Mouse (Mus musculus) limb, embryonic 12.5 days (tissue): ENCODE measurements around the gene Dcpp2. TPM values are rescaled to one million over a fixed set of nuclear protein-coding genes. Genes with fewer than 3 reads are reported as not detected.
"Not testable (repeated sequence)": the region's sequence is repeated elsewhere in the genome, so short reads cannot be mapped to it uniquely, and the experiment has no call there.

ENCODE experiments used
- ATAC-seq: fragments of 200-750 bp; cut with Nextera tagmentation; 2 replicates; pipeline ENCODE4 v1.8.0; 2017; ENCODE audit warnings: low read depth, moderate TSS enrichment; ENCODE audit not compliant: insufficient number of reproducible peaks, insufficient read depth, low FRiP score, low TSS enrichment
- H3K27ac ChIP-seq: fragments of 300-500 bp; sonication (generic); 2 replicates; pipeline ENCODE4 v1.5.1; 2016; ENCODE audit warnings: mild to moderate bottlenecking, moderate library complexity
- H3K27me3 ChIP-seq: fragments of 300-500 bp; sonication (generic); 2 replicates; pipeline ENCODE4 v1.6.1; 2016; ENCODE audit warnings: mild to moderate bottlenecking, moderate library complexity
- H3K36me3 ChIP-seq: fragments of 300-500 bp; sonication (generic); 2 replicates; pipeline ENCODE4 v1.6.1; 2016; ENCODE audit warnings: mild to moderate bottlenecking, moderate library complexity
- H3K4me1 ChIP-seq: fragments of 300-500 bp; sonication (generic); replicated peaks from 2 replicates; pipeline ENCODE4 v1.6.1; 2016
- H3K4me2 ChIP-seq: fragments of 300-500 bp; sonication (generic); 2 replicates; pipeline ENCODE4 v1.6.1; 2016; ENCODE audit warnings: mild to moderate bottlenecking, moderate library complexity
- H3K4me3 ChIP-seq: fragments of 300-500 bp; sonication (generic); replicated peaks from 2 replicates; pipeline ENCODE4 v1.5.1; 2016; ENCODE audit warnings: mild to moderate bottlenecking
- H3K9ac ChIP-seq: fragments of 300-500 bp; sonication (generic); replicated peaks from 2 replicates; pipeline ENCODE4 v1.6.1; 2016; ENCODE audit warnings: mild to moderate bottlenecking, moderate library complexity
- H3K9me3 ChIP-seq: fragments of 300-500 bp; sonication (generic); 2 replicates; pipeline ENCODE4 v1.6.1; 2016; ENCODE audit warnings: mild to moderate bottlenecking, moderate library complexity
- WGBS: fragments of 180-500 bp; shearing (Covaris S2); methylation state at CpG from one replicate; pipeline ENCODE4 v1.1.7; 2016; 5-methylcytosine and 5-hydroxymethylcytosine counted together
- polyA plus RNA-seq: library from polyadenylated mRNA; unstranded; fragments of >200 nt; fragmentation: Nextera tagmentation; extraction: Ambion mirVana; gene quantifications from 2 replicates; pipeline ENCODE4 v1.2.1, GENCODE M21; 2016

Gene Dcpp2
- polyA plus RNA-seq, 1 experiment from 2014 or later = not detected

DNA sequence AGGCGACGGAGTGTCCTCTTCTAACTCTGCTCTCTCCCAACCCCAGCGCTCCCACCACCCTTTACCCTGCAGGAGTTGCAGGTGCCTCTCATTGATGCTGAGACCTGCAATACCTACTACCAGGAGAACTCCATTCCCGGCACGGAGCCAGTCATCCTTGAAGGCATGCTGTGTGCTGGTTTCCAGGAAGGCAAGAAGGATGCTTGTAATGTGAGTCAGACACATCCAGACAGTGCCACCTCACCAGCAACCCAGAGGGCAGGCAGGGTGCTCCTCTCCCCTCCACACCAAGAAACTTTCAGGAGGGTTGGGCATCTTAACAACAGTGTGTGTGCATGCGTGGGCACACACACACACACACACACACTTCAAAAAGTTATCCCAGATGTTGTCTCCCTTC lies 23.5 kb upstream of the Dcpp2 start:
- H3K36me3 ChIP-seq = no peaks in the 10 kb centered on the region
- no peaks in the 10 kb centered on the region for H3K27me3 ChIP-seq
- H3K4me1 ChIP-seq = no peaks in the 10 kb centered on the region
- H3K27ac ChIP-seq = no peak overlapping the region
- no peak overlapping the region for H3K9ac ChIP-seq
- ATAC-seq = no peak
- no peak overlapping the region for H3K4me3 ChIP-seq
- no peaks in the 10 kb centered on the region for H3K9me3 ChIP-seq
- H3K4me2 ChIP-seq = no peak overlapping the region
- WGBS = 84% methylated on average over 6 of the region's 6 CpGs

DNA sequence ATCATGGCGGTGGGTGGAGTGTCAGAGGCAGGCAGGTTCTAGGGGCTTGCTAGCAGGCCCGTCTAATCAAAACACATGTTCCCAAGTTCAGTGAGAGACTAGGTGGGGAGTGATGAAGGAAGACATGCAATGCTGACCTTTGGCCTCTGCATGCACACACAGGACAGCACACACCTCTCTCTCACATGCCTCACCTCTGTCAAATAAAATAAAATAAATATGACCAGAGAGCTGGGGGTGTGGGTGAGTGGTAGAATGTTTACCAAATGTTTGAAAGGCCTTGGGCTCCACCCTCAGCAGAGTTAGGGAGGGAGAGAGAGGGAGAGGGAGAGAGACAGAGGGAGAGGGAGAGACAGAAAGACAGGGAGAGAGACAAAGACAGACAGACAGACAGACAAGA lies 22.8 kb upstream of the Dcpp2 start:
- Histone ChIP-seq H3K9ac (no peak overlapping the region), H3K9me3 (no peaks in the 10 kb centered on the region), H3K36me3 (no peaks in the 10 kb centered on the region), H3K4me1 (no peaks in the 10 kb centered on the region), H3K4me3 (no peak overlapping the region), H3K4me2 (no peak overlapping the region), H3K27me3 (no peaks in the 10 kb centered on the region), H3K27ac (no peak overlapping the region)
- WGBS = 64% methylated on average over 2 of the region's 2 CpGs
- ATAC-seq = no peak

DNA sequence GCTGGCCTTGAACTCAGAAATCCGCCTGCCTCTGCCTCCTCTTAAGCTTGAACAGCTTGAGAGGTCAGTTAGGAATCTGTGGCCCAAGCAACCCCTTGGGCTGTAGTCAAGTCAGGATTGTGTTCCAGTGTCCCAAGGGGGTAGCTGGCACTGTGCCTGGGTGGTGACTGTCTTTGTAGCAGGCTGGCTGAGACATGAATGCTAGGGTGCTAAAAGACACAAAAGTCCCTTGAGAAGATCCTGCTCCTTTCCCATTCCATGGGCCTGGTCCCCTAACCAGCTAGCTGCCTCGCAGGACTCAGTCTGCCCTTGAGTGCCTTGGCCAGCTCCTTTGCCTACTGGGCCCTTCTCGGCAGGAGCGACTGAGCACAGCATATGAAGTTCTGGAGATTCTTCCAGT lies 17.8 kb upstream of the Dcpp2 start:
- no peak for ATAC-seq
- Histone ChIP-seq H3K4me3 (no peak overlapping the region), H3K9ac (no peak overlapping the region), H3K27ac (no peak overlapping the region), H3K27me3 (no peaks in the 10 kb centered on the region), H3K9me3 (no peaks in the 10 kb centered on the region; the same call in 1 of the 2 replicates), H3K36me3 (no peaks in the 10 kb centered on the region), H3K4me2 (no peak overlapping the region), H3K4me1 (no peaks in the 10 kb centered on the region)
- 87% methylated on average over 4 of the region's 4 CpGs for WGBS

DNA sequence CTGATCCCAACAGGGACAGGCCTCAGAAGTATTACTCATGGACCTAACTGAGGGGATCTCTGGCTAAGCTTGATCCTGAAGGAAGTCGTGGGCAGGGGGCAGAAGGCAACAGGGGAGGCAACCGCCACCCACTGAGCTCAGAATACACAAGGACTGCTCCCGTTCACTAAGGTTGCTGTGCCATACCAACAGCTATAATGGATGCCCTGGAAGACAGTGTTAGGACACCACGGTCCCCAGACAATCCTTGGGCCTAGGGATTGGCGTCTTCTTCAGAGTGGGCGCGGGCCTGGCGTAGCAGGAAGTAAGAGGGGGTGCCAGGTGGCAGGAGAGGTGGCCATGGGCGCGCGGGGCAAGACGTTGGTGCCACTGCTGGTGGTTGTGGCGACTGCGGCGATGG lies 12.9 kb upstream of the Dcpp2 start, which contains the start of gene Prss21:
Gene Prss21, plus strand, starts transcription at position 301 of the 400 bp plus-strand sequence.
- Histone ChIP-seq H3K27me3 (no peaks in the 10 kb centered on the region), H3K9me3 (no peaks in the 10 kb centered on the region; the same call in 1 of the 2 replicates), H3K36me3 (no peaks in the 10 kb centered on the region), H3K4me2 (no peak within 1 kb of the TSS), H3K4me1 (0 out of 2 replicates have a peak, but pooled peaks cover 3% of the 10 kb centered on the region), H3K27ac (no peak within 1 kb of the TSS), H3K4me3 (no peak within 1 kb of the TSS), H3K9ac (no peak within 1 kb of the TSS)
- 85% methylated on average over 15 of the region's 15 CpGs for WGBS
- no peak for ATAC-seq

DNA sequence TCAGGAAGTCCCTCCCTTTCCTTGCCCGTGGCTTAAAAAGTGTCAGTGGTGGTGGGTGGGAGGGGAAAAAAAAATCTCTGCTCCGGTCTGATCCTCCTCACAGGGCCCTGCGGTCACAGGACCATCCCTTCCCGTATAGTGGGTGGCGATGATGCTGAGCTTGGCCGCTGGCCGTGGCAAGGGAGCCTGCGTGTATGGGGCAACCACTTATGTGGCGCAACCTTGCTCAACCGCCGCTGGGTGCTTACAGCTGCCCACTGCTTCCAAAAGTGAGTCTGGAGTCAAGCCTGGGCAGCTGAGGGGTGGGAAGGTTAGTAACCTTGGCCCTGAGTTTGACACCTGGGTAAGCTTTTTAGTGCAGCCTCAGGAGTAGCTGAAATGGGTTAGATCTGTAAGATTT lies 12.2 kb upstream of the Dcpp2 start:
- 90% methylated on average over 11 of the region's 11 CpGs for WGBS
- 0 out of 2 replicates have a peak, but pooled peaks cover 3% of the 10 kb centered on the region for H3K4me1 ChIP-seq
- no peak overlapping the region for H3K4me3 ChIP-seq
- H3K9me3 ChIP-seq = no peaks in the 10 kb centered on the region; the same call in 1 of the 2 replicates
- ATAC-seq = no peak
- H3K27ac ChIP-seq = no peak overlapping the region
- no peaks in the 10 kb centered on the region for H3K27me3 ChIP-seq
- H3K4me2 ChIP-seq = no peak overlapping the region
- no peaks in the 10 kb centered on the region for H3K36me3 ChIP-seq
- H3K9ac ChIP-seq = no peak overlapping the region

DNA sequence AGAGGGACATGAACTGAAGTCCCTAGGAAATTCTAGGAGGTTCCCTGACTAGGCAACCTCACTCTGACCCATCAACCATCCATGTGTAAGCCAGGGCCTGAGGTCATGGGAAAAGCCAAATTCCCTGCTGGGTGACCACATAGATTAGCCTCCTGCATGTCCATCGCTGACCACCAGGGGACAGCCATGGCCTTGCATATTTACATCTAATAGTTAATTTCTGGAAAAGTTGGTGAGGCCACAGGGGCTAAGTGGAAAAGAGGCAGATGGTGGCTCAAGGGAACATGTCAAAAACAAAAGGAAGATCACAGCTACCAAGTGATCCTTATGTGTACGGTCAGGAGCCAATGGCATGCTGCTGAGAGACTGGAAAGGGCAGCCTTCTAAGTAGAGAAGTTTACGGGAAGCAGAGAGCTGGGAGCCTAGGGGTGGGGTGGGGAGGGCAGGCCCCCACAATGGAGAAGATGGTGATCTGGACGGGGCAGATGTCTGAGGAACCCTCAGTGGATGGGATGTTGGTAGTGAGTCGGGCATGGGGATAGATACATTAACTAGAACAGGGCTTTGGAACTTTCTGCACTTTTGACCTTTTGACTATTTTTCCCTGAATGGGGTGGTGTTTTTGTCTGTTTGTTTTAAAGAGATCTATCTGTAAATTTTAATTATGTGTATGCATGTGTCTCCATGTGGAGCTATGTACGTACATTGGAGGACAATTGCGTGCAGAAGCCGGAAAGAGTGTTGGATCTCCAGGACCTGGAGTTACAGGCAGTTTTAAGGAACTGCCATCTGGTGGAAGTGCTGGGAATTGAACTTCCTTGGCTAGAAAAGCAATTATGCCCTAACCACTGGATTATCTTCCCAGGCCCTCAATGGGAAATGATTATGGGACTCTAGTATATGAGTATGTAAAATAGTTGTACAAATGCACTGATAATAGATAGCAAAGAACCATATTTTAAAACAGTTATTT lies 6.5 kb upstream of the Dcpp2 start:
- no peak overlapping the region for H3K27ac ChIP-seq
- ATAC-seq = no peak
- no peak overlapping the region for H3K4me2 ChIP-seq
- no peaks in the 10 kb centered on the region for H3K36me3 ChIP-seq
- no peaks in the 10 kb centered on the region for H3K9me3 ChIP-seq
- no peak overlapping the region for H3K9ac ChIP-seq
- H3K4me3 ChIP-seq = no peak overlapping the region
- H3K4me1 ChIP-seq = 0 out of 2 replicates have a peak, but pooled peaks cover 3% of the 10 kb centered on the region
- no peaks in the 10 kb centered on the region for H3K27me3 ChIP-seq
- 49% methylated on average over 8 of the region's 8 CpGs for WGBS

DNA sequence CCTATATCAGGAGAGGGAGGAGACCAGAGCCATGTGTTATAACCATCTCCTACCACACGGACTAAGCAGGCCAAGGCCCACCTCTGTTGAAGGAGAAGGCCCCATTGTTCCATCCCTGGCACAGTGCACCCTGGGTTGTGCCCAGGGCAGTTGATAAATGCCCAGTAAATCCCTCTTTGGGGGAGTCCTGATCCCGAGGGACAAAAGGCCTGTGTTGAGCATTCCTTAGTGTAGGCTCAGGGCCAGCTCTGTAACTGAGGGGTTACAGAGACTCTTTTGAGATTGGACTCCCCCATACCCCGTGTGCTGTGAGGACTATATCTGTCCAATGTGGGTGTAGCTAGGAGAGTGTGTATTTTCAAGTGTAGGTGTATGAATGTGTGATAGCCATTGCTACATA lies 3.9 kb upstream of the Dcpp2 start:
- Histone ChIP-seq H3K4me1 (no peaks in the 10 kb centered on the region), H3K4me2 (no peak overlapping the region), H3K36me3 (no peaks in the 10 kb centered on the region), H3K27me3 (no peaks in the 10 kb centered on the region), H3K9me3 (no peaks in the 10 kb centered on the region), H3K27ac (no peak overlapping the region), H3K4me3 (no peak overlapping the region), H3K9ac (no peak overlapping the region)
- ATAC-seq = no peak
- WGBS = 51% methylated on average over 3 of the region's 3 CpGs

DNA sequence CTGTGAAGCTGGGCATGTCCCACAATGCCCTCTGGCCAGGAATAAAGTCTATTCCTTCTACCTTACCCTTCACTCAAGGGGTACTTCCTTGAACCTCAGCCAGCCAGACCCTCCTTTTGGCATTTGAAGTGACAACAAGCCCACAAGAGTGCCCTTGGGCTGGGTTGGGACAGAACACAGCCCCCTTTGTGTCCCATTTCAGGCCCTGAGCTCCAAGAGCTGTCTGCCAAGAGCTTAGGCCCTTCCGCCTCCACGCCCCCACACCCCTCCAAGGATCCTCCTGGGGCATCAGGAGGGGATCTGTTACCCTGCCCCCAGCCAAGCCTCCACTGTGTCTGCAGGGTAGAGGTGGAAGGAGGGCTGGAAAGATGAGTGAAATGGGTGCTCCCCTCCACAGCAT lies 3.5 kb upstream of the Dcpp2 start:
- 90% methylated on average over 2 of the region's 2 CpGs for WGBS

DNA sequence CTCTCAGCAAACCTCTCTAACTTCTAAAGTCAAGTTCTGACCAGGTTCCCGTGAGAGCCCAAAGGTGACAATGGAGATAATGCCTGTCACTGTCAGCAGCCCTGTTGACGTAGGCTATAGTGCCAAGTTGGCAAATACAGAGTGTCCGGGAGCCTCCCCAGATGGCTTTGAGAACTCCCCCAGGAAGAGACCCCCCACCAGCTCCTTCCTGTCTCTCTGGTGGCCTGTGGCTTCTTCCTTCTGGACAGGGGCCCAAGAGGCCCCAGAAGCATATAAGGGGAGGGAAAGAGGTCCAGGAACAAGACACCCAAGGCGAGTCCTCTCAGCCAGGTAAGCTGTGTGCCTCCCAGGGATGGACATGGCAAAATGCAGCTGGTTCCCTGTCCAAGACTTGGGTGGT lies 36.5 kb downstream of the Dcpp2 start, which contains the start of gene Dcpp3:
Gene Dcpp3, plus strand, starts transcription at position 301 of the 400 bp plus-strand sequence.
- not testable (repeated sequence) for ATAC-seq, H3K9me3 ChIP-seq, H3K4me1 ChIP-seq, H3K27me3 ChIP-seq, H3K9ac ChIP-seq, H3K27ac ChIP-seq, H3K36me3 ChIP-seq, H3K4me2 ChIP-seq, H3K4me3 ChIP-seq
- 83% methylated on average over 4 of the region's 4 CpGs for WGBS

More for the DNA sequence above, 3.5 kb upstream of the Dcpp2 start:
- no peaks in the 10 kb centered on the region for H3K4me1 ChIP-seq
- no peak overlapping the region for H3K9ac ChIP-seq
- no peak for ATAC-seq
- no peaks in the 10 kb centered on the region for H3K36me3 ChIP-seq
- H3K4me3 ChIP-seq = no peak overlapping the region
- H3K4me2 ChIP-seq = no peak overlapping the region
- no peak overlapping the region for H3K27ac ChIP-seq
- H3K9me3 ChIP-seq = no peaks in the 10 kb centered on the region
- H3K27me3 ChIP-seq = no peaks in the 10 kb centered on the region

DNA sequence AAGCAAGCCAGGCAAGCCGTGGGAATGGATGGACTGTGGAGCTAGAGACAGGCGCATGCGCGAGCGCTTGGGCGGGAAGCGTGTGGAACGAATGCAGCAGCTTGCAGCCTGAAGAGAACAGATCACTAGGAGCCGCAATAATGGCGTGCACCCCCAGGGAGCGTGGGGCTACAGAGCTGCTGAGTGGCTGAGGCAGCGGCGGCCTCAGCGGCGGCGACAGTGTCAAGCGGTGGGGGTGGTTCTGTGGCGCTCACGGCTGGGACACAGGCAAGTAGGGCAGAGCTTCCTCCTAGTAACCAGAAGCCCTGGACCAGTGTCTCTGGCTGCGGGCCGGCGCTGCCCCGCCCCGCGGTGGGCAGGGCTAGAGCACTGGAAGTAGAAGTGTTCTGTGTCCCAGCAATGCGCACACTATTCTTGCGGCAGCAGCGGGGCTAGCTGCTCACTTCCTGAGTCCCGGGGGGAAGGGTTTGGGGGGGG lies 43.9 kb downstream of the Dcpp2 start:
- Histone ChIP-seq H3K9ac (peak overlapping the region; percentile 60), H3K4me1 (peaks cover 8% of the 10 kb centered on the region), H3K9me3 (no peaks in the 10 kb centered on the region), H3K4me3 (peak overlapping the region; percentile 53), H3K4me2 (peak overlapping the region; percentile 61), H3K36me3 (no peaks in the 10 kb centered on the region), H3K27ac (peak overlapping the region; percentile 92), H3K27me3 (no peaks in the 10 kb centered on the region)
- WGBS = under 1% methylated on average over 29 of the region's 29 CpGs
- peak; percentile 98 for ATAC-seq

DNA sequence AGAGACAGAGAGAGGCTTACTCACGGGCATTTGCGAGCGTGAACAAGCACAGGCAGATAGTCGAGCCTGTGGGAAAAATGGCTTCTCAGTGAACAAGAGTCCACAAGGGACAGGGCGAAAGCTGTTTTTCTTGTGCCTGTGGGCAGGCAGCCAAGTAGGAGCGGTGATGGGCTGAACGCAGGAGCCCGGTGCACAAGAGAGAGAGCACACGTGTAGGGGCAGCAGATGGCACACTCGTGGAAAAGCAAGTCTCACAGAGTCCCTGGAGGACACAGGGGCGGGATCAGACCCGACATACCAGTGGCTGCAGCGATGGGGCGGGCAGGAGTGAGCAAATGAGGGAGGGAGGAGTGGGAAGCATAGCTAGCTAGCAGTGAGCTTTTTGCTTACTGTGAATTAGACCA lies 44.4 kb downstream of the Dcpp2 start:
- peak overlapping the region; percentile 60 for H3K9ac ChIP-seq
- peak overlapping the region; percentile 92 for H3K27ac ChIP-seq
- H3K27me3 ChIP-seq = no peaks in the 10 kb centered on the region
- WGBS = under 1% methylated on average over 14 of the region's 14 CpGs
- peaks cover 8% of the 10 kb centered on the region for H3K4me1 ChIP-seq
- H3K4me2 ChIP-seq = peak overlapping the region; percentile 61
- H3K36me3 ChIP-seq = no peaks in the 10 kb centered on the region
- peak; percentile 54 for ATAC-seq
- peak overlapping the region; percentile 53 for H3K4me3 ChIP-seq
- no peaks in the 10 kb centered on the region for H3K9me3 ChIP-seq
